Mouse (Mus musculus): ENCODE data around the gene Tmem163. TPM values are rescaled to one million over a fixed set of nuclear protein-coding genes. Genes with fewer than 3 reads are reported as not detected.

The Tmem163 gene
- total and polyA plus RNA-seq, 3 experiments, result 5.2 to 21.6 (median 6.5) TPM

DNA sequence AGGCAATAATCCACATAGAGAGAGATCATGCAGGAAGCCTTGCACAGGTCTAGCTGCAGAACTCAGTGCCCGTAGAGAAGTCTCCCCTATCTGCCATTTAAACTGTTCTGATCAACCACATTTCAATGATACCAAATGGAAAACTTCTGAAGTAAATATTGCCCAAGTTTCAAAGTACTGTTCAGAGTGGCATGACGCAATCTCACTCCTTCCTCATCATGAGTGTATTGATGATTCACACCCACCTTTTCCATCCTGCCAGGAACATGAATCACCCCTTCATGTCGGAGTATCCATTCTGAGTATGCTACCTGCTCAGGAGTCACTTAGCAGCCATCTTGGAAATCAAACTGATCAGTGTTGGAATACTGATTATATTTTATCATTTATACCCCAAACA, 71.0 kb downstream of the Tmem163 start:
- WGBS, result 83% methylated on average over 3 of the region's 3 CpGs

GRCm38 (mm10) chr1:127603697-127604631, 75.4 kb downstream of the Tmem163 start:
- intact Hi-C loops (cut with DNase I), result no loop called here

More for the DNA sequence above, 71.0 kb downstream of the Tmem163 start:
- intact Hi-C loops (cut with DNase I), result no loop called here
- no peaks in the 10 kb centered on the region for H3K36me3 ChIP-seq (ENCODE audit: control insufficient read depth, insufficient read depth, low read length)
- DNase-seq, result no peak
- H3K79me2 ChIP-seq (replicated peaks; ENCODE audit: control insufficient read depth, insufficient read depth, low read length), result no peaks in the 10 kb centered on the region
- H3K4me1 ChIP-seq (ENCODE audit: control insufficient read depth, insufficient read depth, low read length), result no peaks in the 10 kb centered on the region
- no peak overlapping the region for H3K4me3 ChIP-seq
- H3K27ac ChIP-seq, result no peak overlapping the region
- TF ChIP-seq POLR2A (IDR thresholded peaks at IDR 0.05; ENCODE audit: insufficient read depth, low read depth, low read length) (no peak), EP300 (IDR thresholded peaks at IDR 0.05; ENCODE audit: insufficient read depth, low read depth, low read length) (no peak), CTCF (IDR thresholded peaks at IDR 0.05) (no peak)
- H3K27me3 ChIP-seq (ENCODE audit: control insufficient read depth, insufficient read depth, low read length), result no peaks in the 10 kb centered on the region
- no peak overlapping the region for H3K9ac ChIP-seq (ENCODE audit: low read depth, low read length)

GRCm38 (mm10) chr1:127596143-127596542, 83.2 kb downstream of the Tmem163 start:
- TF ChIP-seq EP300 (IDR thresholded peaks at IDR 0.05; ENCODE audit: insufficient read depth, low read depth, low read length) (no peak), CTCF (IDR thresholded peaks at IDR 0.05) (no peak), POLR2A (IDR thresholded peaks at IDR 0.05; ENCODE audit: insufficient read depth, low read depth, low read length) (no peak)
- peak overlapping the region; percentile 60 for H3K27ac ChIP-seq
- no peaks in the 10 kb centered on the region for H3K27me3 ChIP-seq (ENCODE audit: control insufficient read depth, insufficient read depth, low read length)
- H3K9ac ChIP-seq (ENCODE audit: low read depth, low read length), result no peak overlapping the region; the same call in 1 of the 2 replicates
- no peak for DNase-seq
- no peak overlapping the region for H3K4me3 ChIP-seq
- WGBS, result 54% methylated on average over 4 of the region's 4 CpGs
- H3K79me2 ChIP-seq (replicated peaks; ENCODE audit: control insufficient read depth, insufficient read depth, low read length), result no peaks in the 10 kb centered on the region
- H3K4me1 ChIP-seq (ENCODE audit: control insufficient read depth, insufficient read depth, low read length), result no peaks in the 10 kb centered on the region; the same call in 1 of the 2 replicates
- H3K36me3 ChIP-seq (ENCODE audit: control insufficient read depth, insufficient read depth, low read length), result peaks cover 3% of the 10 kb centered on the region; the same call in 1 of the 2 replicates
- intact Hi-C loops (cut with DNase I), result no loop called here

More at GRCm38 (mm10) chr1:127603697-127604631, 75.4 kb downstream of the Tmem163 start:
- no peaks in the 10 kb centered on the region for H3K27me3 ChIP-seq (ENCODE audit: control insufficient read depth, insufficient read depth, low read length)
- no peaks in the 10 kb centered on the region for H3K79me2 ChIP-seq (replicated peaks; ENCODE audit: control insufficient read depth, insufficient read depth, low read length)
- no peaks in the 10 kb centered on the region for H3K36me3 ChIP-seq (ENCODE audit: control insufficient read depth, insufficient read depth, low read length)
- no peak overlapping the region for H3K27ac ChIP-seq
- 81% methylated on average over 9 of the region's 9 CpGs for WGBS
- H3K9ac ChIP-seq (ENCODE audit: low read depth, low read length), result no peak overlapping the region
- H3K4me3 ChIP-seq, result no peak overlapping the region
- no peak for TF ChIP-seq EP300 (IDR thresholded peaks at IDR 0.05; ENCODE audit: insufficient read depth, low read depth, low read length)
- no peak for TF ChIP-seq POLR2A (IDR thresholded peaks at IDR 0.05; ENCODE audit: insufficient read depth, low read depth, low read length)
- TF ChIP-seq CTCF (IDR thresholded peaks at IDR 0.05), result no peak
- DNase-seq, result no peak
- H3K4me1 ChIP-seq (ENCODE audit: control insufficient read depth, insufficient read depth, low read length), result no peaks in the 10 kb centered on the region

DNA sequence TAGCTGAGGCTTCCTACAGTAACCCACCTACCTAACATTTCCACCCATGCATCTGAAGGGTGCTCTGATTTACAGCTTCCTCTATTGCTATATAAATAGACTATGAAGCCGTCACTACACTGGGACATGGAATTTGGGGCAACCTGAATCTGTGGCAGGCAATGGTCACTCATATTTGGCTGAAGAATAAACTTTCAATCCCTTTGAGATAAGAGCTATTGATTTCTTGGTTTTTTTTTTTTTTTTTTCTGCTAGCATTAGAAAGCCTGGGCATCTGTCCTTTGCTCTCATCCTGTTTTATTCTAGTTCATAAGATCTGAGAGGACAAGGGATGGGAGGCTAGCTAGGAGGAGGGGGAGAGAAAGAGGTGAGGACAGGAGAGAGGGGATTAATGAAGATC, 83.6 kb downstream of the Tmem163 start:
- Histone ChIP-seq H3K27ac (peak overlapping the region; percentile 60), H3K36me3 (ENCODE audit: control insufficient read depth, insufficient read depth, low read length) (peaks cover 3% of the 10 kb centered on the region; the same call in 1 of the 2 replicates), H3K4me3 (no peak overlapping the region), H3K9ac (ENCODE audit: low read depth, low read length) (no peak overlapping the region; the same call in 1 of the 2 replicates), H3K79me2 (replicated peaks; ENCODE audit: control insufficient read depth, insufficient read depth, low read length) (no peaks in the 10 kb centered on the region), H3K4me1 (ENCODE audit: control insufficient read depth, insufficient read depth, low read length) (no peaks in the 10 kb centered on the region; the same call in 1 of the 2 replicates), H3K27me3 (ENCODE audit: control insufficient read depth, insufficient read depth, low read length) (no peaks in the 10 kb centered on the region)
- DNase-seq, result no peak
- TF ChIP-seq CTCF (IDR thresholded peaks at IDR 0.05), result no peak
- no peak for TF ChIP-seq EP300 (IDR thresholded peaks at IDR 0.05; ENCODE audit: insufficient read depth, low read depth, low read length)
- TF ChIP-seq POLR2A (IDR thresholded peaks at IDR 0.05; ENCODE audit: insufficient read depth, low read depth, low read length), result no peak
- 27% methylated on average over 1 of the region's 1 CpGs for WGBS
- intact Hi-C loops (cut with DNase I), result loop anchor here (2.0 kb wide), 1 partner anchor 95 kb away; no protein-coding TSS in a partner anchor

DNA sequence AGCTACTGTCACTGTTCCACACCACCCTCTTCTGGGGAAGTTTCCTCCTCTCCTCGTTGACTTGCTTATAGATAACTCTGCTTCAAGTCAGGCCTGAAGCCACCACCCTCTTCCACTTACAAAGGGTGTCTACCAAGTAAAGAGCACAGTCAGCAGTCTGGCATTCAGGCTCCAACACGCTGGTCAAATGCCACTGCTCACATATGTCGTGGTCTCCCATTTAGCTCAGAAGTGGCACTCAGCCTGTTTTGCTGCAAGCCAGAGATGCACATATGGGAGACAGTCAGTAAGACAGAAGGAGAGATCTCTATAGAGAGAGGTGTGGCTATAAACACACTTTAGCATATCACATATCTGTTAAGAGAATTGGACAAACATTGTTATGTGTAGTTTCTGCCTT, 89.8 kb downstream of the Tmem163 start:
- Histone ChIP-seq H3K27me3 (ENCODE audit: control insufficient read depth, insufficient read depth, low read length) (no peaks in the 10 kb centered on the region), H3K36me3 (ENCODE audit: control insufficient read depth, insufficient read depth, low read length) (no peaks in the 10 kb centered on the region), H3K4me1 (ENCODE audit: control insufficient read depth, insufficient read depth, low read length) (no peaks in the 10 kb centered on the region), H3K4me3 (no peak overlapping the region), H3K79me2 (replicated peaks; ENCODE audit: control insufficient read depth, insufficient read depth, low read length) (no peaks in the 10 kb centered on the region), H3K9ac (ENCODE audit: low read depth, low read length) (no peak overlapping the region), H3K27ac (no peak overlapping the region)
- no peak for DNase-seq
- TF ChIP-seq CTCF (IDR thresholded peaks at IDR 0.05) (no peak), EP300 (IDR thresholded peaks at IDR 0.05; ENCODE audit: insufficient read depth, low read depth, low read length) (no peak), POLR2A (IDR thresholded peaks at IDR 0.05; ENCODE audit: insufficient read depth, low read depth, low read length) (no peak)
- intact Hi-C loops (cut with DNase I), result no loop called here
- WGBS, result 42% methylated on average over 3 of the region's 3 CpGs

DNA sequence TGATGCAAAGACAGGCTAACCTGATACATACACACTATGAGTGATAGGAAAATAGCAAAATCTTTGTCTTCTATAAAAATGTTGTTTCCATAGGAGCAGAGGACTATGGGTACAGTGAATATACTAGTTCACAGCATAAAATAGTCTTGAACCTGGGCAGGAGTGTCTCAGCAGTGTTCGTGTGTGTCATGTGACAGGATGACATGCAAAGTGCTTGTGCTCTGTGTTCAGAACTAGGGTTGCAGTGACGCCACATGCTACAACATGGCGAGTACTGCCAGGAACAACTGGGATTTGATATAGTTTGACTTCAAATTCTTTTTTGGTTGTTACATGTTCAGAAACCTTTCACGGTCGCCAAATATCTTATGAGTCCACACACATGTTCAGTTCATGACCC, 92.3 kb downstream of the Tmem163 start:
- WGBS, result 81% methylated on average over 5 of the region's 5 CpGs
- no peak for TF ChIP-seq EP300 (IDR thresholded peaks at IDR 0.05; ENCODE audit: insufficient read depth, low read depth, low read length)
- no peak for TF ChIP-seq POLR2A (IDR thresholded peaks at IDR 0.05; ENCODE audit: insufficient read depth, low read depth, low read length)
- no peak for TF ChIP-seq CTCF (IDR thresholded peaks at IDR 0.05)
- H3K79me2 ChIP-seq (replicated peaks; ENCODE audit: control insufficient read depth, insufficient read depth, low read length), result no peaks in the 10 kb centered on the region
- no peaks in the 10 kb centered on the region for H3K36me3 ChIP-seq (ENCODE audit: control insufficient read depth, insufficient read depth, low read length)
- no peak overlapping the region for H3K4me3 ChIP-seq
- no peak overlapping the region for H3K9ac ChIP-seq (ENCODE audit: low read depth, low read length)
- H3K4me1 ChIP-seq (ENCODE audit: control insufficient read depth, insufficient read depth, low read length), result no peaks in the 10 kb centered on the region
- H3K27me3 ChIP-seq (ENCODE audit: control insufficient read depth, insufficient read depth, low read length), result no peaks in the 10 kb centered on the region
- intact Hi-C loops (cut with DNase I), result no loop called here
- no peak for DNase-seq
- no peak overlapping the region for H3K27ac ChIP-seq

Measured in heart, adult 2 months (tissue).